Mouse (Mus musculus) forebrain, embryonic 12.5 days (tissue): ENCODE results near the gene Stk16. TPM values are rescaled to one million over a fixed set of nuclear protein-coding genes. Genes with fewer than 3 reads are reported as not detected.
"Not testable (repeated sequence)": the region's sequence is repeated elsewhere in the genome, so short reads cannot be mapped to it uniquely, and the experiment has no call there.

Source experiments
- ATAC-seq: fragments of 200-750 bp; cut with Nextera tagmentation; 2 replicates; pipeline ENCODE4 v1.8.0; 2017; ENCODE audit warnings: moderate TSS enrichment; ENCODE audit not compliant: low FRiP score
- H3K27ac ChIP-seq: fragments of 300-500 bp; sonication (generic); 2 replicates; pipeline ENCODE4 v1.5.1; 2016; ENCODE audit warnings: mild to moderate bottlenecking
- H3K27me3 ChIP-seq: fragments of 300-500 bp; sonication (generic); 2 replicates; pipeline ENCODE4 v1.6.1; 2016; ENCODE audit warnings: mild to moderate bottlenecking
- H3K36me3 ChIP-seq: fragments of 300-500 bp; sonication (generic); replicated peaks from 2 replicates; pipeline ENCODE4 v1.6.1; 2016; ENCODE audit warnings: mild to moderate bottlenecking
- H3K4me1 ChIP-seq: fragments of 300-500 bp; sonication (generic); 2 replicates; pipeline ENCODE4 v1.6.1; 2016
- H3K4me2 ChIP-seq: fragments of 300-500 bp; sonication (generic); 2 replicates; pipeline ENCODE4 v1.6.1; 2016; ENCODE audit warnings: mild to moderate bottlenecking, moderate library complexity
- H3K4me3 ChIP-seq: fragments of 300-500 bp; sonication (generic); replicated peaks from 2 replicates; pipeline ENCODE4 v1.5.1; 2016; ENCODE audit warnings: mild to moderate bottlenecking
- H3K9ac ChIP-seq: fragments of 300-500 bp; sonication (generic); 2 replicates; pipeline ENCODE4 v1.6.1; 2016; ENCODE audit warnings: mild to moderate bottlenecking
- H3K9me3 ChIP-seq: fragments of 300-500 bp; sonication (generic); 2 replicates; pipeline ENCODE4 v1.6.1; 2016
- WGBS: fragments of 180-500 bp; shearing (Covaris S2); methylation state at CpG from one replicate; pipeline ENCODE4 v1.1.7; 2016; 5-methylcytosine and 5-hydroxymethylcytosine counted together
- polyA plus RNA-seq: library from polyadenylated mRNA; unstranded; fragments of >200 nt; fragmentation: Nextera tagmentation; extraction: Ambion mirVana; gene quantifications from 2 replicates; pipeline ENCODE4 v1.2.1, GENCODE M21; 2016

The Stk16 gene
- polyA plus RNA-seq, 1 experiment from 2014 or later, result 132 TPM

- H3K27me3 ChIP-seq, result peaks cover 10% of the 10 kb centered on the region
- H3K4me2 ChIP-seq, result no peak overlapping the region
- H3K4me3 ChIP-seq, result no peak overlapping the region
- H3K27ac ChIP-seq, result no peak overlapping the region
- no peaks in the 10 kb centered on the region for H3K36me3 ChIP-seq
- H3K4me1 ChIP-seq, result no peaks in the 10 kb centered on the region
- no peaks in the 10 kb centered on the region for H3K9me3 ChIP-seq
- WGBS, result 80% methylated on average over 4 of the region's 4 CpGs
- no peak overlapping the region for H3K9ac ChIP-seq
- no peak for ATAC-seq
Observed at GRCm38 (mm10) chr1:75229158-75229557, 18.5 kb downstream of the Stk16 start.

DNA sequence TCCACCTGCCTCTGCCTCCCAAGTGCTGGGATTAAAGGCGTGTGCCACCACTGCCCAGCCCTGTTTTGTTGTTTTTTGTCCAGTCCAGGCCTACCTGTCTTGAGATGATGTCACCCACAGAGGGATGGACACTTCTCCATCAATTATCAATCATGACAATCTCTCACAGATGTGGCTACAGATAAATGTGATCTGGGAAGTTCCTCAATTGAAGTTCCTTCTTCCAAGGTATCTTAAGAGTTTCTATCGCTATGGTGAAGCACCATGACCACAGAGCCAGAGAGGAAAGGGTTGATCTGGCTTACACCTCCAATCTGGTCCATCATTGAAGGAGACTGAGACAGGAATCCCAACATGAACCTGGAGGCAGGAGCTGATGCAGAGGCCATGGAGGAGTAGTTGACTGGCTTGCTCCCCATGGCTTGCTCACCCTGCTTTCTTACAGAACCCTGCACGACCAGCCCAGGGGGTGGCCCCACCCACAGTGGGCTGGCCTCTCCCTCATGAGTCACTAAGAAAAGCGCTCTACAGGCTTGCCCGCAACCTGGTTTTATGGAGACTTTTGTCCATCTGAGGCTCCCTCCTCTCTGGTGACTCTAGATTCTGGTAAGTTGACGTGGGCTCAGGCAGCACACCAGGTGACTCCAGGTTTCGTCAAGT is 19.8 kb downstream of the Stk16 start:
- Histone ChIP-seq H3K27ac (no peak overlapping the region), H3K4me2 (no peak overlapping the region), H3K4me1 (peaks cover 7% of the 10 kb centered on the region; the same call in 1 of the 2 replicates), H3K9ac (no peak overlapping the region), H3K9me3 (no peaks in the 10 kb centered on the region), H3K27me3 (peaks cover 10% of the 10 kb centered on the region), H3K36me3 (no peaks in the 10 kb centered on the region), H3K4me3 (no peak overlapping the region)
- 77% methylated on average over 7 of the region's 7 CpGs for WGBS
- ATAC-seq, result no peak

DNA sequence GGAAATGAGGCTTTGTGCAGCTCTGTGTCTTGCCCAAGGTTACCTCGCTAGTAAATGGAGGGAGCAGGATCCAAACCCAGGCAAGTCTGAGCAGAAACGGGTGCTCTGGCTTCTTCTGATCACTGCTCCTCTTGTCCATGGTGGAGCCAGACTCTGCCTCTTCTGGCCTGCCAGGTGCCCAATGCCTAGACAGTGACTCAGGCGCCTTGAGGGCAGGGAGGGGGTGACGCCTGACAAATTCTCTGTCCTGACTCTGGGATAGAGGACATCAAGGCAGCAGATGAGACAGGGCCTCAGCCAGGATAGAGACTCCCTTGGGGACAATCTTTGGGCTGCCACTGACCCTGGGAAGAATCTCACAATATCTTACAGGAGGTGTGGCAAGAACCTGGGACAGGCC is 20.6 kb downstream of the Stk16 start:
- no peak overlapping the region for H3K4me2 ChIP-seq
- no peak overlapping the region for H3K9ac ChIP-seq
- H3K27ac ChIP-seq, result no peak overlapping the region
- peaks cover 9% of the 10 kb centered on the region for H3K27me3 ChIP-seq
- no peak for ATAC-seq
- 78% methylated on average over 4 of the region's 4 CpGs for WGBS
- H3K4me1 ChIP-seq, result peaks cover 14% of the 10 kb centered on the region
- H3K36me3 ChIP-seq, result no peaks in the 10 kb centered on the region
- no peak overlapping the region for H3K4me3 ChIP-seq
- no peaks in the 10 kb centered on the region for H3K9me3 ChIP-seq

- H3K27me3 ChIP-seq, result peaks cover 4% of the 10 kb centered on the region; the same call in 1 of the 2 replicates
- H3K36me3 ChIP-seq, result no peaks in the 10 kb centered on the region
- H3K9ac ChIP-seq, result no peak within 1 kb of the TSS
- no peak within 1 kb of the TSS for H3K4me2 ChIP-seq
- WGBS, result 82% methylated on average over 5 of the region's 5 CpGs
- no peak for ATAC-seq
- peaks cover 16% of the 10 kb centered on the region for H3K4me1 ChIP-seq
- H3K9me3 ChIP-seq, result no peaks in the 10 kb centered on the region
- H3K4me3 ChIP-seq, result no peak within 1 kb of the TSS
- no peak within 1 kb of the TSS for H3K27ac ChIP-seq
Observed at GRCm38 (mm10) chr1:75231664-75232152, 21.1 kb downstream of the Stk16 start, which contains the start of gene A630095N17Rik. A630095N17Rik (minus strand) TSS chr1:75232102.

GRCm38 (mm10) chr1:75232489-75232888 is 21.9 kb downstream of the Stk16 start:
- H3K4me2 ChIP-seq, H3K27ac ChIP-seq, H3K9ac ChIP-seq, H3K36me3 ChIP-seq, ATAC-seq, H3K9me3 ChIP-seq, H3K4me3 ChIP-seq, H3K27me3 ChIP-seq: not testable (repeated sequence)
- 63% methylated on average over 4 of the region's 4 CpGs for WGBS
- H3K4me1 ChIP-seq, result peaks cover 23% of the 10 kb centered on the region

- Histone ChIP-seq H3K9ac (no peak overlapping the region), H3K27me3 (no peaks in the 10 kb centered on the region; the same call in 1 of the 2 replicates), H3K4me2 (no peak overlapping the region), H3K9me3 (no peaks in the 10 kb centered on the region), H3K27ac (no peak overlapping the region), H3K4me1 (peaks cover 23% of the 10 kb centered on the region), H3K36me3 (no peaks in the 10 kb centered on the region; the same call in 1 of the 2 replicates), H3K4me3 (no peak overlapping the region)
- ATAC-seq, result peak; percentile 56; the same call in 1 of the 2 replicates
- 3% methylated on average over 8 of the region's 8 CpGs for WGBS
Observed at GRCm38 (mm10) chr1:75234606-75235005, 24.0 kb downstream of the Stk16 start.

GRCm38 (mm10) chr1:75236117-75237050 is 25.7 kb downstream of the Stk16 start, which contains the start of gene Dnajb2:
Dnajb2 (plus strand) TSS chr1:75236406.
- ATAC-seq, result peak; percentile 87
- Histone ChIP-seq H3K27me3 (no peaks in the 10 kb centered on the region), H3K9me3 (no peaks in the 10 kb centered on the region), H3K27ac (peak within 1 kb of the TSS; percentile 78), H3K4me1 (peaks cover 23% of the 10 kb centered on the region), H3K36me3 (peaks cover 5% of the 10 kb centered on the region), H3K4me2 (peak within 1 kb of the TSS; percentile 94), H3K4me3 (peak within 1 kb of the TSS; percentile 64), H3K9ac (peak within 1 kb of the TSS; percentile 77)
- under 1% methylated on average over 64 of the region's 64 CpGs for WGBS

DNA sequence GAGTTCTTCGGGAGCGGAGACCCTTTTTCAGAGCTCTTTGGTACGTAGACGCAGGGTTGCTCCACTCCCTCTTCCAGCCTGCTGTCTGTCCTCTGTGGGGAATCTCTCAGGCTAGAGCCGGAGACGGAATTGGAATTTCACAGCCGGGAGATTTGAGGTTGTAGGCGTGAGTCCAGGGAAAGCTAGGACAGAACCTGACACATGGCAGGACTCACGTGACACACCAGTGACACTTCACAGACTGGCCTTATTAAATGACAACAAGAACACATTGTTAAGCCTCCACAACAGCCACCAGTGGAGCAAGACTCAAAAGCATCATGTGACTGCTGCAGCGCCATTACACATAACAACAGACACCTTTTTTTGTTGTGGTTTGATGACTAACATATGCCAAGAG is 29.0 kb downstream of the Stk16 start:
- Histone ChIP-seq H3K27me3 (no peaks in the 10 kb centered on the region), H3K27ac (no peak overlapping the region), H3K9me3 (no peaks in the 10 kb centered on the region), H3K4me2 (no peak overlapping the region), H3K4me3 (no peak overlapping the region), H3K4me1 (peaks cover 23% of the 10 kb centered on the region), H3K9ac (no peak overlapping the region), H3K36me3 (peaks cover 15% of the 10 kb centered on the region)
- ATAC-seq, result no peak
- WGBS, result 87% methylated on average over 10 of the region's 10 CpGs

DNA sequence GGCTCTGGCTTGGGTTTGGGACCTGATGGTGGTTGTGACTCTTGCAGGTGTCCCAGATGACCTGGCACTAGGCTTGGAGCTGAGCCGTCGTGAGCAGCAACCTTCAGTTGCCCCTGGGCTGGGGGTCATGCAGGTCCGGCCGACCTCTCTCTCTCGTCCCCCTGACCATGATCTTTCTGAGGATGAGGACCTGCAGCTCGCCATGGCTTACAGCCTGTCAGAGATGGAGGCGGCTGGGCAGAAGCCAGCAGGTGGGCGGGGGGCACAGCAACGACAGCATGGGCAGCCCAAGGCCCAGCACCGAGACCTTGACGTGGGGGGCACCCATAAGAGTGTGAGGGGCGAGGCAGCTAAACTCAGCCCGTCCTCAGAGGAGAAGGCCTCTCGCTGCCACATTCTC is 32.8 kb downstream of the Stk16 start:
- Histone ChIP-seq H3K9me3 (no peaks in the 10 kb centered on the region), H3K4me3 (no peak overlapping the region), H3K4me2 (no peak overlapping the region), H3K4me1 (peaks cover 11% of the 10 kb centered on the region), H3K9ac (no peak overlapping the region), H3K36me3 (peaks cover 15% of the 10 kb centered on the region), H3K27me3 (no peaks in the 10 kb centered on the region), H3K27ac (no peak overlapping the region)
- WGBS, result 91% methylated on average over 14 of the region's 14 CpGs
- no peak for ATAC-seq

DNA sequence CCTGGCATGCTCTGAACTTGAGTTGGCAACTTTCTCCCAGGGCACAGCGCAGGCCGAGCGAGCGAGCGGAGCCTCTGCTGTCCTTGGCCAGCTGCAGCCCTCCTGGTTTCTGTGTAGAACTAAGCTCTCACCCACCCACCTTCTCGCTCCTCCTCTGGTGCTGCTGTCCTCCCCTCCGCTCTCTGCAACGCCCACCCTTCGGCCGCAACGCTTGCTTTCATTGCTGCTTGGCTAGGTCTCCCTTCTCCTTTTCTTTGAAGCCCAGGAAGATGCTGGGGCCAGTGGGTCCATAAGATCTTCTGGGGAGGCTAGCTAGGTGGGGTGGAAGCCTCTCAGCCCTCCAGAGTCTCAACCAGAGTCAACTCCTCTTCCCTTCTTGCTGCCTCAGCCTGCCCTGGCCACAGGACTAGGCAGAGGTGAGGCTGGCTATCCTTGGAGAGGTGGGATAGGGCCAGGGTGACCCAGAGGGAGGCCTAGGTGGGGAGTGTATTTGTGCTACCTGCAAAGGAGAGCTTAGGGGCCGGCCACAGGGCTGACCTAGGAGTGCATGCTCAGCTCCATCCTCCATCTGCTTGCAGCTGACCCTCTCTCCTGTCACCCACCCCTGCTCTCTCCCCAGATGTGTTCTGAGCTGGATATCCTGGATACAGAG is 33.7 kb downstream of the Stk16 start:
- Histone ChIP-seq H3K27ac (no peak overlapping the region), H3K36me3 (peaks cover 15% of the 10 kb centered on the region), H3K4me2 (no peak overlapping the region), H3K4me1 (peaks cover 11% of the 10 kb centered on the region), H3K27me3 (no peaks in the 10 kb centered on the region), H3K9ac (no peak overlapping the region), H3K9me3 (no peaks in the 10 kb centered on the region), H3K4me3 (no peak overlapping the region)
- peak; percentile 20; the same call in 1 of the 2 replicates for ATAC-seq
- WGBS, result 84% methylated on average over 12 of the region's 12 CpGs

GRCm38 (mm10) chr1:75244836-75245235 is 34.2 kb downstream of the Stk16 start:
- WGBS, result 16% methylated on average over 4 of the region's 4 CpGs
- peak; percentile 78 for ATAC-seq
- H3K4me2 ChIP-seq, result no peak overlapping the region

More at GRCm38 (mm10) chr1:75244836-75245235, 34.2 kb downstream of the Stk16 start:
- H3K27ac ChIP-seq, result no peak overlapping the region
- H3K27me3 ChIP-seq, result no peaks in the 10 kb centered on the region
- H3K4me1 ChIP-seq, result peaks cover 11% of the 10 kb centered on the region
- H3K36me3 ChIP-seq, result peaks cover 15% of the 10 kb centered on the region
- no peaks in the 10 kb centered on the region for H3K9me3 ChIP-seq
- H3K9ac ChIP-seq, result no peak overlapping the region
- no peak overlapping the region for H3K4me3 ChIP-seq
